Mouse (Mus musculus): ENCODE measurements around the gene Sdk1.

Sdk1 gene

DNA sequence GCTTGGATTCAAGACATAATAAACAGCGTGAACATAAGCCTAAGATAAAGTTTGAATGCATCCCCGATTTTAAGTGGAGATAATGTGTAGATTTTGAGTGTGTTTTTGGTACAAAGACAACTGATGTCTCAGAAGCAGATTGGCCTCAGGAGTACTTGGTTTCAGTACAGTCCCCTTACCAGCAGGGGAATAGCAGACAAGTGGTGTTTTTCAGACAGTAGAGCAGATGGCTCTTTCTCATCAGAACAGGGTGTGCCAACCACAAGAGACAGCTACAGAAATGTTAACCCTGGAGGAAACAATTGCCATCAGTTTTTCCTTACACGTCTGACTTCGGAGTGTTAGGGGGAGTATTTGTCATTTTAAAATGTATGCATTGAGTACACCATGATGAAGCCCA lies 83.6 kb downstream of the Sdk1 start:
- no peak for DNase-seq (ENCODE audit: low spot score)

DNA sequence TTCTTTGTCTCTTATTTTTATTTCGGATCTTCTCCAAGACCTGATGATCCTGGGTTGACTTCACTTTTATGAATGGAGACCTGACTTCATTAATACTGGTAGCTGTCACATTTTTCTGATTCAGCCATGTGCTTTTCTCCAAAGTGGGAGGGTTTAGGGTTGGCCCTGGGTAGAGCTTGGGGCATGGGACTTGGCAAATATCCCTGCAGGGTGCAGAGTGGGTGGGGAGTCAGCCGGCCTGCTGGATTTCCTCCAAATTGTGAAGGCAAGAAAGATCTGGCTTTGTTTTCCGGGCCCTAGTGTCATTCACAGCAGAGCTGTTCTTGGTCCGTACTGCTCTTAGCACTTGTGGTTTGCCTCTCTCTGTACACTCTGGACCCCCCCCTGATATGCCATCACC lies 103.1 kb downstream of the Sdk1 start:
- no peak for DNase-seq (ENCODE audit: low spot score)

DNA sequence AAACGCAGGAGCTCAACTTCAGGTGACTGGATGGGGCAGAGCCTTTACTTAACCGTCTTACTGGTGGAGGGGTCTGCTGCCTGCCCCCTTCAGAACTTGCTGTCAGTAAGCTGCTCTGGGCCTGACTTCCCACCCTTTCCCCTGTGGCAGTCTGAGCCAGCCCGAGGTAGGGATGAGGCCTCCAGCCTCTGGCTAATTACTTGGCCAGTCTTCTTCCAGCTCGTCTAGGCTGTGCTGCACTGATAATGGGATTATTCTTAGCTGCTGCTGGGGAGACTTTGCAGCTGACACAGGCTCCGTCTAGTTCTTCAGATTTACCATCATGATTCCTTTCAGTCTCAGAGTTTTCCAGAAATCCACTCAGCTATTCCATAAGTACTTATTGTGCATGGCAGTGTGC lies 104.2 kb downstream of the Sdk1 start:
- DNase-seq (ENCODE audit: low spot score): no peak

DNA sequence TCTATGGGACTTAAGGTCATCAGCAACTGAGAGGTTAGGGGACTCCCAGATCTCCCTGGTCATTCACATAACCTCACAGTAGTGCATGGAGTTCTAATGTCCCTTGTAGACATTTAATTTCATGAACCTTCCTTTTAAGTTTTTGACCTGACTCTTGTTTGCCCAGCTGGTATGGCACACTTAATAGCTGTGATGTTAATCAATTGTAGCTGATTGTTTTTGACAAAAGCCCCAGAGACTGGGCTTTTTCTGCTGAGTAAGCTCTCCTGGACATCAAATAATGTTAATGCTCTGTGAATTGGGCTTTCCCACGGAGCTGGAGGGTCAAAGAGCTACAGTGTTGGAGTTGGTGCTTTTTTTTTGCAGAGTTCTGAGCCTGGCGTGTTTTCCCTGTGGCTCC lies 121.4 kb downstream of the Sdk1 start:
- DNase-seq (ENCODE audit: low spot score): no peak

DNA sequence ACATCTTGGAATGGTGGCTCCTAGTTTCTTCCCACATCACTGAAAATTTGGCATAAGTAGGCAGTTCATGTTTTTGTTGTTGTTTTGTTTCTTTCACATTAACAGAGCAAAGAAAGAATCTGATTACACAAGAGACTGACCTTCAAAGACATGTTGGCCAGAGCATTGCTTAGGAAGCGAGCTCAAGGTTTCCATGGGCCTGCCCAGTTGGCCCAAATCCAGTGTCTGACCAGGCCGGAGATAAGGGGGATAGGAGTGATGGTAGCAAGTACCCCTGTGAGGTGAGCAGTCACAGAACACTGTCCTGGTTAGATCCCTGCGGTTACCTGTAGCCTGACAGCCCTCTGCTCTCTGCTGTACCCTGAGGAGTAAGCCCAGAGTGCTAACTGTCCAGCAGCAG lies 122.7 kb downstream of the Sdk1 start:
- DNase-seq (ENCODE audit: low spot score): no peak

DNA sequence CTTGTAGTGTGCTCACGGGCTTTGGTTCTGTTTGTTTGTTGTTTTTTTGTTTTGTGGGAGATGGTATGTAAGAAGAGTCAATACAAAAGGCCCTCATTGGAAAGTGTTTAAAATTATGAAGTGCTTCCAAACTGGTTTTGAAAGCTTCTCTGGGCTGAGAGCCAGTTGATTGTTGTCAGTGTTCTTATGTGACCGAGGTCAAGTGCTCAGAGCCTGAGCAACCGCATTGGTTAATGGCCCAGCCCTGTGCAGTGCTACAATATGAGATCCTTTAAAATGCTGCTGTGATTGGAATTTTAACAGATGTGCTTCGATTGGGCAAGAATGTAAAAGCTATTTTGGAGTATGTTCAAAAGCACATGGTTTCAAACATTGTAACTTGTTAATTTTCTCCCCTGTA lies 127.3 kb downstream of the Sdk1 start:
- no peak for DNase-seq (ENCODE audit: low spot score)

DNA sequence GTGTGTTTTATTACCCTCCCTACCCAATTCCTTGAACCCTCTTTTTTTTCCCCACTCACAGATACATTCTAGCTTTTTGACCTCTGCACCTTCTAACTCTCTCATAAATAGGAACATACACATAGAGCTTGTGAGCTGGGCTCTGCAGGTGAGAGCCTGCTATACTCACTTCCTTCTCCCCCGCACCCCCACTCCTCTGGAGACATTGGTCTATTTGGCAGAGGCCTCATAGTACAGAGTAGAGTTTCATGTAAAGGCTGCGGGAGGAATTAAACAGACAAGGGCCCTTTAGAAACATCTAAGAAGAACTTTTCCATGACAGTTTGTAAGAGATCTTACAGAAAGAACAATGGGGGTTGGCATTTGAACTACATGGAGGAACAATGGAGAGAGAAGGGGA lies 133.5 kb downstream of the Sdk1 start:
- DNase-seq (ENCODE audit: low spot score): no peak

DNA sequence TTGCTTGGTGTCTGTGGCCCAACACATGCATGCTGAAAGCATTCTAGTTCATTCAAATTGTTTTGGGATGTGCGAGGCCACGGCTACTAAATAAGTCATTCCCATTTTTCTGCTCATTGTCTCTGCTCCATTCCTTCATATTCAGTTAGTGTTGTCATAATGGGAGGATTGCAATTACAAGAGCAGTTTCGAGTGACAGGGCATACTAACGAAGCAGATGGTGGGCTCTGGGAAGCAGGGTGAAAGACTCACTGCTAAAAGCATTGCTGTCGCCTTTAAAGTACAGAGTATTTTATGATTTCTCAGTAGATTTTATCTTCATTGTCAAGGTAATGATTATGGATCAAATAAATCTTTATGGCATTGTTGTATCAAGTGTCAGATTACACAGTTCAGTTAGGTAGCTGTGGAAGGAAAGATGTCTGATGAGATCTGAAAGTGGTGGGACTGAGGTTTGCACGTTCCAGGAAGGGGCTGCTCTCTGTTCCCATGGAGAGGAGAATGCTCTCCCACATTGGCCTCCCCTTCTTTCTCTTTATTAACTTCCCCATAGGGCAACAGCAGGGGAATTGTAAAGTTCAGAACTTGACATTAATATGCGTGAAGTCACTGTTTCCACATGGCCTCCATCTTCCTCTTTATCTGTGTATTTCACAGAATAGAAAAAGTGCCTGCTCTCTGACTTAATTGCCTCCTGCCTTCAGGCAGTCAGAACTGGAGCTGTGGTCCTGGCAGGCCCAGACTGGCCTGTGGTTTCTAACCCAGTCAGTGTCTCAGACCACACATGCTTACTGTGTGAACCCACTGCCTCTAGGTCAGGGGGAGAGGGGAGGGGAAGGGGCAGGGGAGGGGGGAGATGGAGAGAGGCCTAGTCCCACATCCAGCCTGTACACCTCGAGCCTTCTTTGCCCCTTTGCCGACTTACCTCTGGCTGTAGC lies 138.8 kb downstream of the Sdk1 start:
- no peak for DNase-seq (ENCODE audit: low spot score)

DNA sequence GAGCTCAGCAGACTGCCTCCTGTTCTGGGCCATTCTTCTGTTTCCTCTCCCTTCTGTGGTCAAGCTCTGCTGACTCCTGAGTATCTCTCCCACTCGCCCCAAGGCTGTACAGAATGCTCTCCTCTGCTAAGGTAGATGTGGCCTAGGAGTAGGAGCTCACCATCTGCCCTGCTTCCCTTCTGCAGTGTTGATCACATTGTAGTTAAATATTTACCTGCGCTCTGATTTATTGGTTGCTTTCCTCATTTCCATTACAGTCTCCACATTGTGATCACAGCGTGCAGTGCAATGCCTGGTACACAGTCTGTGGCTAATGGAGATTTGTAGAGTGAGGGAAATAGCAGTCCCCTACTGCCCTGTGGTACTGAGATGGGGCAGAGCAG lies 139.5 kb downstream of the Sdk1 start:
- no peak for DNase-seq (ENCODE audit: low spot score)

DNA sequence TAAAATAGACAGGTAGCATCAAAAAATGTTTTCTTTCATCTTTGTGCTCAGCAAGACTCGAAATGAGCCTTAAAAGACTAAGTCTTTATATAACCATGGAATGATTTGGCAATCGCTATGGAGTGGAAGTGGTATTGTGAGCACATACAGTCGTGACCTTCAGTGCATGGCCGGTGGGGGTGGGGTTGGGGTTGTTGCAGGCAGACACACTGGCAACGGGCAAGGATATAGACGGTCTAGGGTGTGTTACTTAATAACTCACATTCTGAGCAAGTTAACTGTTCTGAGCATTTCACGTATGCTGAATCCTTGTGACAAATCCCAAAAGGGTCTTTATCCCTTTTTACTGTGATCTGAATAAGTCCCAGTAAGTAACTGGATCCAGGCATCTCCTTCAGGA lies 140.3 kb downstream of the Sdk1 start:
- DNase-seq (ENCODE audit: low spot score): no peak

DNA sequence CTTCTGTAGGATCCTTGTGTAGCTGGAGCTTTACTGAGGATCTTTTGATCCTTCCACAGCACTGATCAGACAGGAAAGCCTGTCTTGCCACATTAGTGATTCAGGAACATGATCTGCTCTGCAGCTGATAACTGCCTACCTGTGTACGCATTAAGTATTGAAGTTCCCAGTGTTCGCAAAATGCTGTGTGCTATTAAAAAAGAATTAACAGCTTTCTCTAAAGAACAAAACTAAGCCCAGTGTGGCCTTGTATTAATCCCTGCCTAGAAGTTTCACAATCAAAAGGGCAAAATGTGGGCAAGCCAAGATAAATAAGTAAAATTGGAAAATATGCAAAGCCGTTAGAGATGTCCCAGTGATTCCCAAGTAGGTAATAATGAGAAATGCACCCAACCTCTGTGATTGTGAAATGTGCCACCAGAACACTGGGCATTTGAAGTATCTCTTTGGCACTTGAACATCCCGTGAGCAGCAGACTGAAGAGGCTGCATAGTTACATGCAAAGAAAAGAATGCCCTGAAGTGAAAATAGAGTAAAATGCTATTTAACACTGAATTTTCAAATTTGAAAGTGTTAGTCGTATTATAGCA lies 141.1 kb downstream of the Sdk1 start:
- no peak for DNase-seq (ENCODE audit: low spot score)

DNA sequence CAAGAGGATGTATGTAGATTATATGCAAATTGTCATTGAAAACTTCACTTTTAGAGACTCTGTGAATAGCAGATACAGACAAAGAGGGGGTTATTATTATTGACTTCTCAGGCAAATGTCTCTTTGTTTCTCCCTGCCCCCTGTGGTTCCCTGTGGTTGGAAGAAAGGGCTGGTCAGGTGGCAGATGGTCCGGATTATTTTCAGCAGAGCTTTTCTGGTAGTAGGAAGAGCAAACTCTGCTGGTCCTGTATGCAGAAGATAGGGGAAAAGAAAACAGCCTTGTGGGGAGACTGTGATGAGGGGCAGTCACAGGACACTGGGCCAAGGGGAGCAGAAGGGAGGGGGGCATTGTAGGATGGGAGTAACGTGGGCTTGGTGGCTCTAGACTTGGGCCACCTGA lies 147.2 kb downstream of the Sdk1 start:
- no peak for DNase-seq (ENCODE audit: low spot score)

DNA sequence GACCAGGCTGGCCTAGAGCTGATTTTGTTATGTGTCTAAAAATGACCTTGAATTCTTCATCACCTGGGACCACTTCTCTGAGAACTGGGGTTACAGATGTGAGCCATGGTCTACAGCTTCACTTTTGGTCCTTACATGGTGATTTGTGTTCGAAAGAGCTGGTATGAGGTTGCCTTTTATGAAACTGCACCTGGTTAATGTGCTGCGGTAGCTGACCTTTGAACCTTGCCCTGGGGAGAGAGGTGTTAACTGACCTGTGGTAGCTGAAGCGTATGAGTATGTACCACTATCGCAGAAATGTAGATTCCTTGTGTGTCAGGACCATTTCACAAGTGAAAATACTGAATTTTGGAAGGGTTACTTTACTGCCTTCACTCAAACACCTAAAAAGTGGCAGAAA lies 149.3 kb downstream of the Sdk1 start:
- DNase-seq (ENCODE audit: low spot score): no peak

DNA sequence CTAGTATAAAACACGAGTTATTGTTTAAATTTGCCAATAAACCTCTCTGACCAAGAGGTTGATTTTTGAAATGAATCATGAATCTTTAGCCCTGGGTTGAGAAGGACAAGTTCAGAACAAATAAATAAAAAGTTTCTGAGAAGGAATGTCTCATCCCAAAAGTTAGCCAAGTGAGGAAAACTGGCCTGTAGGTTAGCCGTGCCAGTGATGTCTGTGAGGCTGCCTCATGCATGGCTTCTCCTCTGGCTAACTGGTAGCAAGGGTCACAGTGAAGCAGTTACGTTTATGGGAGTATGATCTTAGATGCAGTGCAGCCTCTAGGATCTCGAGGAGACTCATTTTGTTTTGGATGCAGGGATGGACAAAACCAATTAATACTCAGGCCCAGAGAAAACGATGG lies 149.9 kb downstream of the Sdk1 start:
- DNase-seq (ENCODE audit: low spot score): no peak

DNA sequence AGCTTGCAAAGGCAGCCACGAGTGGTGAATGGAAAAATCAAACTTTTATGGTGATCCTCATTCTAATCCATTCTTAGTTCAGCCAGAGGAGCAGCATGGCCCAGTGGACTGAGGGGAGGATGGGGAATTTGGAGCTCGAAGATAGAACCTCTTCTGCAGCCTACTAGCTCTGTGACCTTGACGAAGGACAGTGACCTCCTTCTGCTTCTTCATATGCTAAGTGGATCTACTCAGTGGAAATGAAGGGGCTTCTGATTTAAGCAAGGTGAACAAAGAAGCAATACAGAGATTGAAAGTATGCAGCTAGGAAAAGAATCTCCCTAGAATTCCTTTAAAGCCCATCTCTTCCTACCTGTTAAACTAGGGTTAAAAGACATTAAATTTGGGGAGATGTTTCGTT lies 152.6 kb downstream of the Sdk1 start:
- no peak for DNase-seq (ENCODE audit: low spot score)

DNA sequence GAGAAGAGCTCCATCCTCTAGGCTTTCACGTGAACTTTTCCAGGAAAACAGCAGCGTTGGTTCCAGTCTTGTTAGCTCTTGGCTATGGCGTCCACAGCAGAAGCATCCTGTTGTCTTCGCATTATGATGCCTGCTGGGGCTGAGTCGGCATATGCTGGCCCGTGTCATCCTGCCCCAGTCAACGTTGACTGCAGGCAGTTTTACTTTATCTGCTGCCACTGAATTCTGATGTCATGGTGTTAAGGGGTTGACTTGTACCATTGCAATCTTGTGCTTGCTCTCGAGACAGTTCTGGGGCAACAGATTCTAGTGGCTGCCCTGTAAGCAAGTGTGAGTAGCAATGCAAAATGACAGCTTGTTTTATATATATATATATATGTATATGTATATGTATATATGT lies 153.3 kb downstream of the Sdk1 start:
- DNase-seq (ENCODE audit: low spot score): no peak

DNA sequence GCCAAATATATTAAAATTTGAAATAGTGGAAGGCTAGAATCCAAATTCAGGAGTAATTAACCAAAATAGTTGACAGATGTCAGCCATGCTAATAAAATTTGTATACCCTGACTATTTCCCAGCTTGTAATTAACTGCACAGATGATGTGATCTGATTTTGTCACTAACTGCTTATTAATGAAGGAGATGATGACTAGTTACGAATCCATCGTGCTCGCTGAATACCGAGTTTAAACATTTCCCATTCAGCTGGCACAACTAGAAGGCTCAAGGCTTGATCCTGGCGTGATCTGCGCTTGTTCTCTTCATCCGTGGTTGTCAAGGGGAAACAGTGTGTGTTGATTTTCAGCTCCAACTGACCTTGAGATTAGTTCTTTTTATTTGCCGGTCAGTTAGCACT lies 162.5 kb downstream of the Sdk1 start:
- no peak for DNase-seq (ENCODE audit: low spot score)

DNA sequence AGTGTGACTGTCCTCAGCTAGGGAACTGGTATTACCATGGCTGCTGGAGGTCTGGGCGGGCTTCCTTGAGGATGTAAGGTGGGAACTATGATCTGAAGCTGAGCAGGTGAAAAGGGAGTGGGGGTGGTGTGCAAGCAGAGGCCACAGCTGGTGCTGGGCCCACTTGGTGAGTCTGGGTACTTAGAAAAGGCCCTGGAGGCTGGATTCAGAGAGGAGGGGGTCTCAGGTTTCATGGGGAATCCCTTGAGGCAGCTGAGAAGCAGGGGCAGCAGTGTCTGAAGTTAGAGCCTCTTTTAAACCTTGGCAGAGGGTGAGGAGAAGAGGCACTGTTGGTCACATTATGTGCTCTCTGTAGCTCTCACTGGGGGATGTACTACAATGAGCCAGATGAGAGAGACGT lies 163.4 kb downstream of the Sdk1 start:
- DNase-seq (ENCODE audit: low spot score): no peak

DNA sequence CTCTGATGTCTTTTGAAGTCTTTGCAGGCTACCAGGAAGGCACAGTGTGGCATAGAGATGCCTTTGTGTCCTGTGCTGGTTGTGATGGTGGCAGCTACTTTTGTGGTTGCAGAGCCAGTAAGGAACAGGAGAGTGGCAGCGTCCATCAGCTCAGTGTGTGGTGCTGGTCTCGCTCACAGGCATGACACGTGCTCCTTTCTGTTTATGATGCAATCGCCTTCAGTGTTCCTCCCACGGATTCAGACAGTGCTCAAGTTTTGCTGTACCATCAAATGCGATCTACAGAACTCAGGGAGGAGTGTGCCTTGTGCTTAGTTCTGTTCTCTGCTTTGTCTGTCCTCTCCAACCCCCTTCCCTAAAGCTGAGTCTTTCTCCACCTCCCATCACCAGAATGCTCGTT lies 165.6 kb downstream of the Sdk1 start:
- DNase-seq (ENCODE audit: low spot score): no peak

DNA sequence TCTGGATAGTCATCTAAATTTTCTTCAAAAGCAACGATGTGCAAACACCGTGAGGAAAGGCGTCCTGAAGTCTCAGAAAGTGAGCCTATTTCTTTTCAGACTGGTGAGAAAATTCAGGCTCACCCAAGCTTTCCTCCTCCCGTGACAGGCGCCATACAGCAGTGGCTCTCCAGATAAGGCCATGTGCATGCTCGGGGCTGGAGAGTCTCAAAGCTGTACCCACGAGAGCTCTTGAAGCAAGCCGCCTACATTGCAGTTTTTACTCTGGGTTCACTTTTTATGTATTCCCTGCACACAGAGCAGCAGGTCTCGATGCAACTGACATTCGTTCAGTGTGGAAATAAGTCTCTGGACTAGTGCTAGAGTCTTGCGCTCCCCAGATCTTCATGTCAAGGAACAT lies 171.7 kb downstream of the Sdk1 start:
- no peak for DNase-seq (ENCODE audit: low spot score)

DNA sequence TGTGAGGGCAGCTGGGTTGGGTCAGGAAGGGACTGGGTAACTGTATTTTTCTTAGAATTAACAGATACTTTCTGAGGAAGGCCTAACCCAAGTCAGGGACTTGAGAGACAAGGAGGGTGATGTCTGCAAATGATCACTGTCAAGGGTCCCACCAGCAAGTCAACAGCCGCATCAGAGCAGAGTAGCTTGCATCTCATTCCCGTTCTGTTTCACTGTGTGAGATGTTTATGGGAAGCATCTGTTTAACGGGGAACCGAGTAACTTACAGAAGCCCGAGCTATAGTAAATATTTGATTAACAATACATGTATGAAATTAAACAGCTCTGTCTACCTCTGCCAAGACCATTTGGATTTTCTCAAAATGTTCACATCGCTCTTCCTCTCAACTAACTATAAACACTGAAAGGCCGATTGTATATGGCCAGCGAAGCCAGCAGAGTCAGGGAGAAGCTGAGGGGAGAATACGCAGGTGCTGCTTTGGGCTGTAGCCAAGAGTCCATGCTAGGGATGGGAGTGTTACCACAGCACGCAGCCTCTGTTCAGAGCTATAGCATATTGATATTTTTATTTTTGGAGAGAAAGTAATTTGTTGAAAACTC lies 174.5 kb downstream of the Sdk1 start:
- DNase-seq (ENCODE audit: low spot score): no peak

DNA sequence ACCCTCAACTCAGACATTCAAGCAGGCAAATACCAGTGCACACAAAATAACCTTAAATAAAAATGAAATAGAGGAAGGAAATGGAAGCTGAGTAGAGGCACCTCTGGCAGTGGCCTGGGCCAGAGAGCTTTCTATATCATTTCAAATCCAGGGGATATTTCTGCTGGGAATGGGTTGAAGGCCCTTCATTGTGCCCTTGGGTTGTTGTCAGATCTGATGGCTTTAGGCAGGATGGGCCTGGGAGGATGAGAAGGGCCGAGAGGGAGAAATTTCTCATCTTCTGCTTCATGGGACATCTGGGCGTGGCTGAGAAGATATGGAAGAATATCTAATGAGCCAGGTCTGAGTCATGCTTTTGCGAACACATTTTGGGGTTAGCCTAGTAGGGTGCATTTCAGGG lies 186.8 kb downstream of the Sdk1 start:
- no peak for DNase-seq (ENCODE audit: low spot score)

DNA sequence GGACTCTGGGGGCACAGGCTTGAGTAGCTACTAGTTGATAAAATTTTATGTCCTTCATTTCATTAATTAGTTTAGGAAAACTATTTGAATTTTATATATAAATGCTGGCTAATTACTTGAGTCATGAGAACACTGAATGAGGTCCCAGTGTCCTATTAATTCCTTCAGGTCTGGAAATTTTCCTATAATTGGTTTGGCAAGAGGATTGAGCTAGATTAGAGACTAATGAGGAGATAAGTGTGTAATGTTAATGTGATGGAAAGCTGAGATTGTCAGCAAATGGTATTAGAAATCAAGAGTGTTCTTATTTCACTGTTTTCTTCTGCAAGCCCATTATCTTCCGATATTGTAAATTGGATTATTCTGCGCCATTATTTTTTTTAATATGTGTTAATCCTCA lies 192.0 kb downstream of the Sdk1 start:
- DNase-seq (ENCODE audit: low spot score): no peak

DNA sequence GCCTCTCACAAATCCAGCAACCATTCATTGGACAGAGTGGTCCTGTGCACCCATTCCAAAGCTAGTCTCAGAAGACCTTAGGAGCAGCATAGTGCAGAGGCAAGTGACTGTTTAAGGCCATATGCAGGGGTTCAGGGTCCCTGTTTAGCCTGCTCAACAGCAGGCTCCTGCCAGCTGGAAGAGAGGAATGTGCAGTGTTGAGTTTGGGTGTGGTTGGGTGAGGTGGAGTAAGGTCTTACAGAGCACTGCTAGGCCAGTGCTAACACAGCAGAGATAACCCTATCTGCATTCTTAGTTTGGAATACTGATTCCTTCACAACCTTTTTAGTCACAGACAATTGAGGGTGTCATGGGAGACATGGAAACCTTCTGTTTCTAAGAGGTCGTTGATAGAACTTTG lies 206.0 kb downstream of the Sdk1 start:
- no peak for DNase-seq (ENCODE audit: low spot score)
